Mouse (Mus musculus) gastrocnemius, postnatal 36 days (tissue): ENCODE measurements around the gene H2-Q7. TPM values are rescaled to one million over a fixed set of nuclear protein-coding genes. Genes with fewer than 3 reads are reported as not detected.

Source experiments
- total RNA-seq, 2 experiments: library from RNA; stranded (reverse); gene quantifications; 2 replicates each; pipeline ENCODE4 v1.2.3; 2021

Gene H2-Q7
- total RNA-seq, 2 experiments from 2014 or later, result 0.33 to 0.62 TPM

Other genes with a start within 250 kb of the H2-Q7 start
- under 1 TPM in 1 of 2 experiments, not detected in 1; 0.46 TPM for gene Ltb, start 244.7 kb upstream of the H2-Q7 start, total RNA-seq
- gene Tnf, start 237.1 kb upstream of the H2-Q7 start, total RNA-seq, result under 1 TPM in 1 of 2 experiments, not detected in 1; 0.46 TPM
- gene Lta, start 233.8 kb upstream of the H2-Q7 start, total RNA-seq, result under 1 TPM; 0.36 to 0.62 TPM
- not detected for gene Gm16181, start 218.3 kb upstream of the H2-Q7 start, total RNA-seq
- 1 to 10 TPM; 1.7 to 2.4 TPM for gene Atp6v1g2, start 205.5 kb upstream of the H2-Q7 start, total RNA-seq
- 1 to 10 TPM; 5.5 to 8.7 TPM for gene Nfkbil1, start 203.4 kb upstream of the H2-Q7 start, total RNA-seq
- 10 to 100 TPM; 67.7 to 83.0 TPM for gene Ddx39b, start 197.4 kb upstream of the H2-Q7 start, total RNA-seq
- gene H2-D1, start 176.4 kb upstream of the H2-Q7 start, total RNA-seq, result 10 to 100 TPM; 28.2 to 39.1 TPM
- under 1 TPM; 0.38 to 0.47 TPM for gene H2-Q1, start 118.8 kb upstream of the H2-Q7 start, total RNA-seq
- under 1 TPM; 0.20 to 0.77 TPM for gene H2-Q2, start 96.9 kb upstream of the H2-Q7 start, total RNA-seq
- gene H2-Q4, start 59.5 kb upstream of the H2-Q7 start, total RNA-seq, result 1 to 10 TPM; 3.6 to 4.0 TPM
- under 1 TPM; 0.17 to 0.26 TPM for gene H2-Q6, start 14.3 kb upstream of the H2-Q7 start, total RNA-seq
- gene H2-Q10, start 30.9 kb downstream of the H2-Q7 start, total RNA-seq, result under 1 TPM; 0.10 to 0.13 TPM
- gene Pou5f1, start 66.9 kb downstream of the H2-Q7 start, total RNA-seq, result not detected
- 1 to 10 TPM; 1.5 to 2.0 TPM for gene Tcf19, start 77.7 kb downstream of the H2-Q7 start, total RNA-seq
- 1 to 10 TPM; 1.4 to 2.8 TPM for gene Cchcr1, start 77.9 kb downstream of the H2-Q7 start, total RNA-seq
- not detected for gene Psors1c2, start 94.0 kb downstream of the H2-Q7 start, total RNA-seq
- not detected for gene Cdsn, start 113.0 kb downstream of the H2-Q7 start, total RNA-seq
- not detected for gene 2300002M23Rik, start 128.3 kb downstream of the H2-Q7 start, total RNA-seq
- not detected for gene Sfta2, start 162.4 kb downstream of the H2-Q7 start, total RNA-seq
- gene Gm9573, start 187.5 kb downstream of the H2-Q7 start, total RNA-seq, result not detected
- gene Mucl3, start 204.5 kb downstream of the H2-Q7 start, total RNA-seq, result not detected
- gene Vars2, start 228.4 kb downstream of the H2-Q7 start, total RNA-seq, result 10 to 100 TPM; 12.5 to 12.9 TPM
- gene Gtf2h4, start 234.6 kb downstream of the H2-Q7 start, total RNA-seq, result 10 to 100 TPM; 15.3 to 19.0 TPM